Mouse (Mus musculus): ENCODE measurements at regions not wholly inside any gene's neighbourhood (a gene's known extent, or its start where the extent isn't known, plus 50 kb on each side); places are given as distances from the start of the nearest gene placed in this dataset.

GRCm38 (mm10) chr6:11709465-11709864 is 197.8 kb downstream of the Ndufa4 start:
- Histone ChIP-seq H3K36me3 (no peaks in the 10 kb centered on the region), H3K9me3 (no peaks in the 10 kb centered on the region)

More at GRCm38 (mm10) chr6:11709465-11709864, 197.8 kb downstream of the Ndufa4 start:
- no peak overlapping the region for H3K4me3 ChIP-seq
- H3K27me3 ChIP-seq (ENCODE audit: insufficient read depth, poor library complexity, severe bottlenecking) = no peaks in the 10 kb centered on the region
- H3K27ac ChIP-seq = no peak overlapping the region
- DNase-seq (ENCODE audit: low spot score) = no peak
- H3K4me1 ChIP-seq (replicated peaks) = no peaks in the 10 kb centered on the region
